Mouse (Mus musculus) Patski (cell line): ENCODE results near the gene Grcc10. TPM values are rescaled to one million over a fixed set of nuclear protein-coding genes. Genes with fewer than 3 reads are reported as not detected.

Source experiments
- ATAC-seq: fragments of 100-300 bp; one replicate; pipeline ENCODE4 v1.8.0; 2021
- CTCF ChIA-PET: fragments of 350-600 bp; sonication (Branson Sonifier 250); formaldehyde crosslinking; loops from one replicate; lab custom pipeline; 2022; ENCODE audit warnings: inconsistent platforms; lab: Charles Lee
- POLR2A ChIA-PET: fragments of 350-600 bp; sonication (Branson Sonifier 250); formaldehyde crosslinking; loops from one replicate; lab custom pipeline; 2022; ENCODE audit warnings: antibody characterized with exemption, inconsistent platforms; lab: Charles Lee
- DNase-seq: peaks from one replicate; pipeline ENCODE4 v3.0.0-alpha.2; 2011; ENCODE audit warnings: low read depth, low spot score
- H3K27me3 ChIP-seq: fragments of 371-371 bp; one replicate; pipeline ENCODE4 v1.5.1; 2021
- CTCF ChIP-seq: fragments of 100-300 bp; IDR thresholded peaks from one replicate; pipeline ENCODE4 v1.5.1; 2021
- in situ Hi-C: fragments of 300-500 bp; cut with MboI; formaldehyde crosslinking; loops from 3 replicates; pipeline ENCODE4 v1.11.1; 2018; ENCODE audit warnings: low pct_unique_long_range_greater_than_20kb, mixed read lengths
- polyA plus RNA-seq: library from polyadenylated mRNA; unstranded; gene quantifications from one replicate; pipeline ENCODE4 v1.2.3, GENCODE M21; 2021

Gene Grcc10
- polyA plus RNA-seq, result 270 TPM

DNA sequence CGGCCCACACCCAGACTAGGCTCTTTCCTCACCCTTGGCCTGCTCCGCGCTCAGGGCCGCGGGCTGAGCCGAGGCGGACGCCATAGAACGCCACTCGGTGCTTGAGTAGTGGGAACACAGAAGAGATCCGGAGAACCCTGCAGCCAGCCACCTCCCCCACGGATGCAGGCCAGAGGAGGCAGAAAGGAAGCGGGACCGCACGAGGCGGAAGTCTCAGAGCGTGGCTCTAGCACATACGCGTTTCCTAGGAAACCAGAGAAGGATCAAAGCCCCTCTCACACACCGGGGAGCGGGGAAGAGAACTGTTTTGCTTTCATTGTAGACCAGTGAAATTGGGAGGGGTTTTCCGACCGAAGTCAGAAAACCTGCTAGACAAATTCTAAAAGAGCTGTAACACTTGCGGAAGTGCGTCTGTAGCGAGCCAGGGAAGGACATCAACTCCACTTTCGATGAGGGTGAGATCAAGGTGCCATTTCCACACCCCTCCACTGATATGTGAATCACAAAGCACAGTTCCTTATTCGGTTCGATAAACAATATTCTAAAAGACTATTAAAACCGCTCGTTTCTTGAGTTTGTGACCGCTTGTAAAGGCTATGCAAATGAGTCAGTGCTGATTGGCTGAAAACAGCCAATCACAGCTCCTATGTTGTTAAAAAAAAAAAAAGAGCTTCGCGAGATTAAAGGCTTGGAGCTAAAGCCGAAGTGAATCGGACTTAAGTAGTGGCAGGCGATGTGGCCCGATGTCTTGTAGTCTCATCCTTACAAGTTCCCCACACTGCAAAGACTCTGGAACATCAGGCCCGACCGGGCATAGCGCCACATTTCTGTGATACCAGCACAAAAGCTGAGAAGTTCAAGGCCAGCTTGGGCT, at the start of gene Grcc10:
Grcc10 (minus strand) TSS at position 487 of the 874 bp plus-strand sequence.
- ChIA-PET CTCF (interaction anchor here (0.6 to 2.2 kb wide), 7 partner anchors 12 to 99 kb away, joined by 3 to 12 read pairs (median 5); no protein-coding TSS in a partner anchor), POLR2A (interaction anchor here (0.8 to 2.5 kb wide), 5 partner anchors 10 to 24 kb away, joined by 3 to 15 read pairs (median 6); partner anchors contain the start of gene Atn1)
- in situ Hi-C loops, result no loop called here
- peak; percentile 86 for DNase-seq
- no peak for TF ChIP-seq CTCF
- no peaks in the 10 kb centered on the region for H3K27me3 ChIP-seq
- ATAC-seq, result peak; percentile 74

DNA sequence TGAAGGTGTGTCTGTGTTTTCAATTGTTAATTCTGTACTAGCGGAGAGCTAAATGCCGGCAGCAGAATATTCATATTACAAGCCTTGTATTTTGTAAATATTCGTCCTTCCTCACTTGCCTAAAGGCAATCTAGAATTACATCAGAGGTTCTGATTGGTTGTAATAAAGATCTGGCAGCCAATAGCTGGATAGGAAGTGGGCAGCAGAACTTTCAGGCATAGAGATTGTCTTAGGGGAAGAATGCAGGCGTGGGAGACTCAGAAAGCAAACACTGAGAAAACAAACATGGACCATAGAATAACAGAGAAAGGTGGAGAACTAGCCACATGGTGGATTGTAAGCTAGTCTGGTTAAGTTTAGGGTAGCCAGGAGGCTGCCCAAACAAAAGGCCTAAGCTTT, 48.9 kb upstream of the Grcc10 start:
- ChIA-PET CTCF (no interaction called here), POLR2A (no interaction called here)
- no peak for ATAC-seq

DNA sequence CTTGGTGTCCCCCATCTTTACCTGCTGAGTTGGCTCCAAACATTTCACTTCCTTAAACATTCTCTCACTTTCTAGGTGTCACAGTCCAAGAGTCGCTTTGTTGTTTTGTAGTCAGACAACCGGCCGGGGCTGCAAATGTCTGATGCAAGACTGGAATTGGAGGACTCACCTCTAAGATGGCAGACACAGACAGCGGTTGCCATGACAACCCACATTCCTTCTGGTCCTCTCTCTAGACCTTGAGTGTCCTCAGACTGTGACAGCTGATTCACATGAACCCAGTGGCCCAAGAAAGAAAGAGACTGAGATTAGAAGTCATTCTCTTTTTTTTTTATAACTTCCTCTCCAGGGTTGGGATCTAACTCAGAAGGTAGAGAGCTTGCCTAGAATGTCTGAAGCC, 48.3 kb upstream of the Grcc10 start:
- CTCF ChIA-PET, result no interaction called here
- in situ Hi-C loops, result no loop called here
- H3K27me3 ChIP-seq, result no peaks in the 10 kb centered on the region
- ATAC-seq (no peak), DNase-seq (no peak)
- POLR2A ChIA-PET, result no interaction called here
- TF ChIP-seq CTCF, result no peak

More for the DNA sequence above, 48.9 kb upstream of the Grcc10 start:
- DNase-seq, result no peak
- no peak for TF ChIP-seq CTCF
- H3K27me3 ChIP-seq, result no peaks in the 10 kb centered on the region
- in situ Hi-C loops, result no loop called here

DNA sequence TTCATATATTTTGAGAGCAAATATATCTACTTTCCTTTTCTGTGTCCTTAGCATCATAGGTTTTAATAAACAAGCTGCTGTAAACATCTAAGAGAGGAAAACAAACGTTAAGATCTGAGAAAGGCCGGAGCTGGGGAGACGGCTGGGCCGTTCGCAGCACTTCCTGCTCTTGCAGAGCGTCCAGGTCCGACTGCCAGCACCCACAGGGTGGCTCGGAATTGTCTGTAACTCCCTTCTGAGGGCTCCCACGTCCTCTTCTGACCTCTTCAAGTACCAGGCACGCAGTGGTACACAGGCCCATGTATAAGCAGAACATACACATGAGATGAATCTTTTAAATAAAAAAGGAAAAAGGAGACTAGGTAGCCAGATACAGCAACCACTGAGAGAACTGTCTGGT, 46.5 kb upstream of the Grcc10 start:
- ATAC-seq, result no peak
- POLR2A ChIA-PET, result no interaction called here

DNA sequence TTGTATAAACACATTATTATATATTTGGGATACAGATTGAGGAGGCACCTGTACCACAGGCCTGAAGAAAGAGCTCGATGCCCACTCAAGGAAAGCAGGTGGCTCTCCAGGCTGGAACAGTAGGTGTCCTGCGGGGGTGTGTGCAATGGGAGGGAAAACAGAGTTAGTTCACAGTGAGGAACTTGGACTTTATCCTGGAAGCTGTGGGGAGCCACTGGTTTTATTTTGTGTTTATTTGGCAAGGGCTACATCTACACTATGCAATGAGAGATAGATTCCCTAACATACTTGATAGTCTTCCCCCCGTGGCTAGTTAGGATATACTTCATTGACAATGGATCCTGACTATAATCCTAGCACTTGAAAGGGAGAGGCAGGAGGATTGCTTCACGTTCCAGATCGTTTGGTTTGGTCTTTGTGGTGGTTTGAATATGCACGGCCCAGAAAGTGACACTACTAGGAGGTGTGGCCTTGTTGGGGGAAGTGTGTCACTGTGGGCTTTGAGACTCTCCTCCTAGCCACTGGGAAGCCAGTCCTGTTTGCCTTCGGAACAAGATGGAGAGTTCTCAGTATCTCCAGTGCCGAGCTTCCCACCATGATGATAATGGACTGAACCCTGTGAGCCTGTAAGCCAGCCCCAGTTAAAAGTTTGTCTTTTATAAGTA, 45.7 kb upstream of the Grcc10 start:
- DNase-seq (no peak), ATAC-seq (no peak)
- CTCF ChIA-PET, result no interaction called here
- POLR2A ChIA-PET, result no interaction called here
- in situ Hi-C loops, result no loop called here
- no peak for TF ChIP-seq CTCF
- no peaks in the 10 kb centered on the region for H3K27me3 ChIP-seq

More for the DNA sequence above, 46.5 kb upstream of the Grcc10 start:
- TF ChIP-seq CTCF, result no peak
- no peak for DNase-seq
- no peaks in the 10 kb centered on the region for H3K27me3 ChIP-seq
- CTCF ChIA-PET, result interaction anchor here (1.1 kb wide), 1 partner anchor 12 kb away, joined by 3 read pairs; no protein-coding TSS in a partner anchor
- in situ Hi-C loops, result no loop called here

DNA sequence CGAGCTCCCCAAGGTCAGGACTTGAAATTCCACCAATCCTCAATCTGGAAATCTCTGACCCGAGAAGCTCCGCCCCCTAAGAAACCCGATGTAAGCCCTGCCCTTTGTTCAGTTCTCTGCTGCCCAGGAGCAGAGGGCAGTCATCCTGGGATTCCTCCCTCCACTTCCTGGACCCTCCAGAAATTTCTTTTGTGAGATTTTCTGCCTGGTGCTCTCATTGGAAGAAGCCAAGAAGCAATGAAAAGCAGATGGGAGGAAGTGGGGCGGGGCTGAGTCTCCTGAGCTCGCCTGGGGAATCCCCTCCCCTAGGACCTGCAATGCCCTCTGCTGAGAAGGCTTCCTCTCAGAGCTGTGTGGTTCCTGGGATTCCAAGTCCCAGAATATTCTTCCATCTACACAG, 41.3 kb upstream of the Grcc10 start:
- peaks cover 4% of the 10 kb centered on the region for H3K27me3 ChIP-seq
- in situ Hi-C loops, result no loop called here
- DNase-seq (no peak), ATAC-seq (no peak)
- CTCF ChIA-PET, result interaction anchor here (0.7 to 1.0 kb wide), 2 partner anchors 25 to 27 kb away, joined by 3 read pairs; no protein-coding TSS in a partner anchor
- no peak for TF ChIP-seq CTCF
- POLR2A ChIA-PET, result interaction anchor here (0.6 to 1.4 kb wide), 2 partner anchors 27 to 354 kb away, joined by 3 to 4 read pairs; no protein-coding TSS in a partner anchor

DNA sequence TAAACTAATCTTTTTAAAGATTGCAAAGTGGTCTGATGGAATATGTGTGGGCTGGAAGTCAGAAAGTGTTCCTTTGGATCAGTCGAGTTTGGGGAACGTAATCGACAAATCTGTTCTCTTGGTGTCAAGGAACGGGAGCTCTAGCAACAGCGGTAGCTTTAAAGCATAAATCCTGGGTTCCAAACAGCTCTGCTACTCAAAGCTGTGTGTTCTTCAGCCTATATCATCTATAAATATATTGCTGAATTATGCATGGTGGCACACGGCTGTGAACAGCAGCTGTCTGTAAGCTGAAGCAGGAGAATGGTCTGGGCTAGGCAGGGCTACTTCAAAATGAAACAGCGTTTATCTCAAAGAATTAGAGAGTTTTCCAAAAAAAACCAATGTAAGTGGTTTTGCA, 39.7 kb upstream of the Grcc10 start:
- no peak for TF ChIP-seq CTCF
- in situ Hi-C loops, result no loop called here
- peaks cover 4% of the 10 kb centered on the region for H3K27me3 ChIP-seq
- POLR2A ChIA-PET, result no interaction called here
- DNase-seq (no peak), ATAC-seq (no peak)
- CTCF ChIA-PET, result interaction anchor here (0.7 kb wide), 1 partner anchor 373 kb away, joined by 3 read pairs; no protein-coding TSS in a partner anchor

DNA sequence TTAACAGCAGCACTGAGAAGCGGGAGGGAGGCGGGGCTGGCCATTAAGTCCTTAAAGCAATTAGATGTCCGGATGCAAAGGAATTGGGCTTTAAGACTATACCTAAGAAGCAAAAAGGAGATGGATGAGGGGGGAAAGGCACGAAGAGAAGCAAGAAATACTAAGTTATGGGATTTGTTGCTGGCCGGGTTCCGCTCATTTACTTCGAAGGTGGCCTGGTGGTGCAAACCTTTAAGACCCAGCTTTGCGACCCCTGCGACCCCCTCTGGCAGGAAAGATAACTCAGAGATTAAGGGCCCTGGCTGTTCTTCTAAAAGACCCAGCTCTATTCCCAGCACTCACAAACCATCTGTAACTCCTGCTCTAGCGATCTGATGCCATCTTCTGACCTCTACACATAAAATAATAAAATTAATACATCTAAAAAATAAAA, 38.8 kb upstream of the Grcc10 start:
- ChIA-PET POLR2A (no interaction called here), CTCF (interaction anchor here (0.9 to 1.8 kb wide), 2 partner anchors 9 to 20 kb away, joined by 3 to 7 read pairs; no protein-coding TSS in a partner anchor)
- ATAC-seq (no peak), DNase-seq (no peak)
- peaks cover 4% of the 10 kb centered on the region for H3K27me3 ChIP-seq
- TF ChIP-seq CTCF, result no peak
- in situ Hi-C loops, result no loop called here

DNA sequence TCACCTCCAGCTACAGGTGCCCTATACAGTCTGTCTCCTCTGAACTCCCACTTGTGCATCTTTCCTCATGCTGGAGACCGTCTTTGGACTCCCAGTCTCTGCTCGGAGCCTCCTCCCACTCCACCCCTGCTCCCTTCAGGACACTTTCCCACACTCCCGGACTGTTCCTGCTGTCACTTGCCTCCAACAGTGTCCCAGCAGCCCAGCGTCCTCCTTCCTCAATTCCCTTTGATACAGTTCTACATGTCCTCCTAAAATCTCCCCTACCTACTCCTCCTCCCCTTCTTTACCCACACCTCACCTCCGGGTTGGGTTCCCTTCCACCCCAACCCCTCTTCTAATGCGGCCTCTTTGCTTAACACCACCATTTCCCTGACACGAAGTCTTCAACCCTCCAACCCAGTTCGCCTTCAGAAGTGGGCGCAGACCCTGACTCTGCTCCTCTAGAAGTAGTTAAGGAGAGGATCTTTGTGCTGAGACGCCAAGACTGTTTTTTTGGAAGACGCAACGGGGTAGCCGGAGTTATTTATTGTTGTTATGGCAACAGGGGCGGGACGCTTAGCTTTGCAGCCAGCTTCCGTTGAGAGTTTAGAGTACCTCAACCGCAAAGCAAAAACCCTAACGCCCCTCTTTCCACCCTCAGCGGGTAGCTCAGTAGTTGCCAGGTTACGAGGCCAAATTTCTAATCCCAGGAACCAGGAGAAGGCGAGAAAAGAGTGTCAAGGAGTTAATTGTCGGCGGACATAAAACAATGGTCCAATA, 38.2 kb upstream of the Grcc10 start, which contains the start of gene Lrrc23:
Lrrc23 (minus strand) TSS at position 506 of the 762 bp plus-strand sequence.
- ATAC-seq (no peak), DNase-seq (no peak)
- ChIA-PET POLR2A (no interaction called here), CTCF (interaction anchor here (0.9 to 1.8 kb wide), 3 partner anchors 9 to 30 kb away, joined by 3 to 7 read pairs (median 4); no protein-coding TSS in a partner anchor)
- in situ Hi-C loops, result no loop called here
- peaks cover 4% of the 10 kb centered on the region for H3K27me3 ChIP-seq
- no peak for TF ChIP-seq CTCF
